Mouse (Mus musculus) left cerebral cortex, adult 2 months (tissue): ENCODE data around the gene Chst5. TPM values are rescaled to one million over a fixed set of nuclear protein-coding genes. Genes with fewer than 3 reads are reported as not detected.

Experiments
- DNase-seq, 2 experiments: peaks; one replicate each; pipeline ENCODE4 v3.0.0; 2021 to 2022; ENCODE audit warnings: low spot score in 2 of 2, mixed read lengths in 1 of 2; ENCODE audit errors: extremely low spot score in 1 of 2
- H3K27ac ChIP-seq: fragments of 200-600 bp; 2 replicates; pipeline ENCODE4 v1.8.1; 2022
- H3K4me3 ChIP-seq: fragments of 200-600 bp; 2 replicates; pipeline ENCODE4 v1.8.1; 2022
- CTCF ChIP-seq: fragments of 200-600 bp; IDR thresholded peaks from 2 replicates; pipeline ENCODE4 v1.8.1; 2022; ENCODE audit warnings: antibody characterized with exemption, mild to moderate bottlenecking, moderate library complexity
- intact Hi-C: fragments of 180-260 bp; cut with DNase I; formaldehyde crosslinking; loops from one replicate; pipeline ENCODE4 v1.15.1; 2025
- total RNA-seq, 2 experiments: library from RNA; stranded (reverse); gene quantifications; 2 replicates each; pipeline ENCODE4 v1.2.3; 2021

Gene Chst5
- total RNA-seq, 2 experiments from 2014 or later = 0.29 to 0.51 TPM

DNA sequence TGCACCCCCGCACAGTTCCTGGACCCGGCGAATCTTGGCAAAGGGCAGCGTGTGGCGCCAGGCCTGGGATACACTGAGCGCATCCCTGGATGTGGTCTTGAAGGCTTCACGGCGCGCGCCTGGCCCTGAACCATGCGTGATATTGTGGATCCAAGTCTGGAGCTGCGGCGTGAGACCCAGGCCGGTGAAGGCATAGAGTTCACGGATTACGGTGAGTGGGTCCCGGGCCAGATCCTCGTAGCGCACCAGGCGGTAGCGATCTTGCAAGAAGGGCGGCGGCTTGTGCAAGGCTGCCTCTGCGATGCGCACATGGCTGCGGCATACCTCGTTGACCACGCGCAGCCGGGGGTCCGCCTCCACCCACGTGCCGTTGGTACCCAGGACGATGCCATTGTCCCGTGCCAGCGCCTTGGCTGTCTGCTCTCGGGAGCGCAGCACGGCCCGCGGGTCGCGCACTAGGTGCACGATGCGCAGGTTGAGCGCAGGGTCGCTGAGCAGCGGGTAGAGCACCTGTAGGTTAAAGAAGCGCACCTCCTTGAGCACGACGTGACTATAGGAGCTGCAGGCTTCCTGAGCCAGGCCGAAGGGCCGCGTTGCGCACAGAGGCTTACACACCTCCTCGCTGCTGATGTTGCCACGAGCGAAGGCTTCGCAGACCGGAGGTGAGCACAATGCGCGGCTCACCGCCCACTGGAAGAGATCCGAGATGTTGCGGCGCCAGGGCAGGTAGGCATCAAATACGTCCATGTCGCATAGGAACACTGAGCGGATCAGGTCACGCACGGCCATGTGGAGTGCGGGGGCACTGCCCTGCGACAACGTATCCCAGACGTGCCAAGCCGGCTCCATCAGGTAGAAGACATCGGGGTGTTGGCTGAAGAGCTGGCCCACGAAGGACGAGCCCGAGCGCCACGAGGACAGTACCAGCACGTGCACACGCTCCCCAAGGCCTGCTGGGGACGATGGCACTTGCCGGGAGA lies 20.0 kb downstream of the Chst5 start:
- no peak overlapping the region for H3K27ac ChIP-seq
- TF ChIP-seq CTCF = no peak
- peak in 1 of 2 experiments; percentile 19 for DNase-seq
- intact Hi-C loops = no loop called here
- peak overlapping the region; percentile 37 for H3K4me3 ChIP-seq

DNA sequence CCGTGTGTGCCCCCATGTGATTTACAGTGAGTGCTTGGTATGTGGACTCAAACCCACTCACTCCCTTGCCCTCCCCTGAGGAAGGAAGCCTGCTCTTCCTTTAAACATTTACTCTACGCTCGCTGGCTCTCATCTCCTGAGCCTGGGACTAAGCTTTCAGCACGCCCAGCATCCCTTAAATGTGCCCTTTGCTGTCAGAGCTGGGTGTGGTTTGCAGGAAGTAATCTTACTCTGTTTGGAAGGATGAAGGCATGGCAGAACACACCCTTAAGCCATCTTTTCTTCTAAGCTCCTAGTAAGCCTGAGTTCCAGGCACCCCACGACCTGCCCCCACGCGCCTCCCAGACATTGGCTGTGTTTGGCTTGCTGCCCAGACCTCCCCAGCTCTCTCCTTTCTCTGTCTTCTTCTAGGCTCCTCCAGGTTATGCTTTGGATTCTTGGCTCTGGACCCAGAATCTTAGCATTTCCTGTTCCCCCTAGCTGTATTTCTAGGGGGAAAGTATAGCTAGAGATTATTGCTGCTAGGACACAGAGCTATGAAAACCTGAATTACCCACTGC lies 22.1 kb downstream of the Chst5 start:
- H3K4me3 ChIP-seq = no peak overlapping the region
- no peak overlapping the region for H3K27ac ChIP-seq
- peak in 1 of 2 experiments; percentile 20 for DNase-seq
- intact Hi-C loops = no loop called here
- no peak for TF ChIP-seq CTCF

DNA sequence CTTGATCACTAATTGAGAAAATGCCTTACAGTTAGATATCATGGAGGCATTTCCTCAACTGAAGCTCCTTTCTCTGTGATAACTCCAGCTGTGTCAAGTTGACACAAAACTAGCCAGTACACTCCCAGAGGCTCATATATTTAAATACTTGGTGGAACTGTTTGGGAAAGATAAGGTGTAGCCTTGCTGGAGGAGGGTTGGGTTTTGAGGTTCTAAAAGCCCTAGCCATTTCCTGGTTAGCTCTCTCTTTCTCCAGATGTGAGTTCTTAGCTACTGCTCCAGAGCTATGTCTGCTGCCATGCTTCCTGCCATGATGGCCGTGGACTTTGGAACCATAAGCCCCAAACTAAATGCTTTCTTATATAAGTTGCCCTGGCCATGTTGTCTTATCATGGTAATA lies 22.8 kb downstream of the Chst5 start:
- no peak overlapping the region for H3K27ac ChIP-seq
- TF ChIP-seq CTCF = no peak
- intact Hi-C loops = no loop called here
- no peak overlapping the region for H3K4me3 ChIP-seq
- no peak for DNase-seq

DNA sequence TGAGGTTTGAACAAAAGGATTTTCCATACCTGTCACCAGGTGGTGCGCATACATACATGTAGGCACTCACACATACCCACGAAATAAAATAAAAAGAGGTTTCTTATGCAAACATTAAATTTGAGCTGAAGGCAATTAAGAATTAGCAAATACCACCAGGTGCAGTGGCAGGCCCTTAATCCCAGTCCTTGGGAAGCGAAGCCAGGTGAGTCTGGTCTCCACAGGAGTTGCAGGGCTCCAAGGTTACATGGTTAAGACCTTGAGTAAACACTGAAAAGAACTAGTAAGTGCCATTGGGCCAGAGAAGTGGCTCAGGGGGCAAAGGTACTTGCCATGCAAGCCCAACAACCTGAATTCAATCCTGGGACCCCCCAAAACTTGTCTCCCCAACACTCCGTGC lies 26.6 kb downstream of the Chst5 start:
- TF ChIP-seq CTCF = no peak
- DNase-seq = no peak
- H3K27ac ChIP-seq = no peak overlapping the region
- intact Hi-C loops = no loop called here
- no peak overlapping the region for H3K4me3 ChIP-seq

DNA sequence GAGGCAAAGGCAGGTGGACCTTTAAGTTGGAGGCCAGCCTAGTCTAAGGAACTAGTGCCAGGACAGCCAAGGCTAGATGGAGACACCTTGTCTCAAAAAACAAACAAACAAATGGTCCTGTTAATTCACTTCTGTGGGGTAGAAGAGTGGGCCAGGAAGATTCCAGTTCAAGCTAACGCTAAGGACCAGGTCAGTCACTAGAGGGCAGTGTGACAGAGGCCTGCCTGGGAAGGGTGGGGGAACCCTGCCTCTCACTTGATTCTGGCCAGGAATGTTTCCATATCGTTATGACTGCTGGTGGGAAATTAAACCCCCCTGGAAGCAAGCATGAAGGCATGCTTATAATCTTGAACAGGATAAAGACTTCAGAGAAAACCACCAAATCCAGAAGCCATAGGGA lies 28.7 kb downstream of the Chst5 start:
- DNase-seq = peak in 1 of 2 experiments; percentile 26
- peak; percentile 71 for TF ChIP-seq CTCF
- H3K27ac ChIP-seq = no peak overlapping the region
- no peak overlapping the region for H3K4me3 ChIP-seq
- intact Hi-C loops = loop anchor here (1.0 kb wide), 1 partner anchor 109 kb away; no protein-coding TSS in a partner anchor

DNA sequence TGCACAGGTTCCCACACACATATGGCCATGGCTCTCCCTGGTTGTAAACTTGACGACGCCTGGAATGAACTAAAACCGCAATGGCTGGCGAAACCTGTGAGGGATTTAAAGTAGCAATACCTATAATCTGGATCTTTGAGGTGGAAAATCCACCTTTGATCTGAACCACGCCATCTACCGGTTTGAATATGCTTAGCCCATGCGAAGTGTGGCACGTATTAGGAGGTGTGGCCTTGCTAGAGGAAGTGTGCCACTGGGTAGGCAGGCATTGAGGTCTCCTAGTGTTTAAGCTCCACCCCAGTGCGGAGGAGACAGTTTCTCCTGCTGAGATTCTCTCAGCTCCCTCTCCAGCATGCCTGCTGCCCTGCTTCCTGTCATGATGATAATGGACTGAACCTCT lies 32.5 kb downstream of the Chst5 start:
- no peak overlapping the region for H3K27ac ChIP-seq
- no peak; the same call in none of the 2 replicates for TF ChIP-seq CTCF
- H3K4me3 ChIP-seq = no peak overlapping the region
- intact Hi-C loops = loop anchor here (2.0 kb wide), 1 partner anchor 23 kb away; the partner anchor contains the start of gene Cfdp1
- no peak for DNase-seq

DNA sequence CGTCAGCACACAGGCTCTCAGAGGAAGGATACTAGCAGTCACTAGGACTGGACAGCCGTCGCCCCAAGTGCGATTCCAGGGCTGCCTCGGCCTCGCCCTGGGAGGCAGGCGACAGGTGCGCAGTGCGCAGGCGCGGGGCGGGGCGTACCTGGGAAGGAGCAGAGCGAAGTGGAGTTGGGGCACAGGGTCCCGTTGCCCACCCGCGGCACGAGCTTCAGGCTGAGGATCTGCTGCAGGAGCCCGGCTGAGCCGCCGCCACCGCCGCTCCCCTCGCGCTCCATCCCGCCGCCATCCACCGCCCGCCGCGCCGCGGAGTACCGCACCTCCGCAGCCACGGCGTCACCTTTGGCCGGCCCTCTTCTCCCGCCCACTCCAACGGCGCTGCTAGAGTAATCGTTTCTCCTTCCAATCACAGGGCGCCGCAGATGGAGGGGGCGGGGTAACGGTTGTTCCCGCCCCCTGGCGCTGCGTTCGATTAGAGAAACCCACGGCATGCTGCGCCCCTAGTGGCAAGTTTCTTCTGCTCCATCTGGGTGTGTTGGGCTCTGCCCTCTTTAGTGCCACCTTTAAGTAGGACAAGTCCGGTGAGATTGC lies 33.8 kb downstream of the Chst5 start, which contains the start of gene Tmem170:
Gene Tmem170, minus strand, starts transcription at position 396 of the 594 bp plus-strand sequence.
- Histone ChIP-seq H3K4me3 (peak within 1 kb of the TSS; percentile 80), H3K27ac (peak within 1 kb of the TSS; percentile 90)
- intact Hi-C loops = loop anchor here (2.0 kb wide), 1 partner anchor 22 kb away; the partner anchor contains the start of gene Cfdp1
- peak; percentile 99 for TF ChIP-seq CTCF
- DNase-seq = peak; percentile 97 to 98

DNA sequence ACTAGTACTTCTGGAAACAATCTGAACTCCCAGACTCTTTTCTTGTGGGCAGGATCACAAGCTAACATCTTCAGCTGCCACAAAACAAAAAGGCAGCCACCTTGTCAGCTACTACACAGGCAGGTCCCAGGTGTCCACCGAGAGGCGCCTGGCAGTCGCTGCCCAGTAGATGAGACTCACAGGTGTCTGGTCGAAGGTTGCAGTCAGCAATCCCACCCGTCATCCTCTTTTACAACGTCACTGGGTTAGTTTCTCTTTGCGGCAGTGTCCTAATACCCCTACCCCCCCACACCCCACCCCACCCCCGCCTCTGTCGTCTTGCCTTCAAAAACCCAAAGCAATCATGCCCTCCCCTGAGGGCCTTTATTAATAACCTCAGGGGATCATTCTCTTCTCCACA lies 34.5 kb downstream of the Chst5 start:
- H3K4me3 ChIP-seq = peak overlapping the region; percentile 80
- no peak for TF ChIP-seq CTCF
- H3K27ac ChIP-seq = no peak overlapping the region; the same call in 1 of the 2 replicates
- DNase-seq = no peak
- intact Hi-C loops = loop anchor here (2.0 kb wide), 1 partner anchor 21 kb away; the partner anchor contains the start of gene Cfdp1

DNA sequence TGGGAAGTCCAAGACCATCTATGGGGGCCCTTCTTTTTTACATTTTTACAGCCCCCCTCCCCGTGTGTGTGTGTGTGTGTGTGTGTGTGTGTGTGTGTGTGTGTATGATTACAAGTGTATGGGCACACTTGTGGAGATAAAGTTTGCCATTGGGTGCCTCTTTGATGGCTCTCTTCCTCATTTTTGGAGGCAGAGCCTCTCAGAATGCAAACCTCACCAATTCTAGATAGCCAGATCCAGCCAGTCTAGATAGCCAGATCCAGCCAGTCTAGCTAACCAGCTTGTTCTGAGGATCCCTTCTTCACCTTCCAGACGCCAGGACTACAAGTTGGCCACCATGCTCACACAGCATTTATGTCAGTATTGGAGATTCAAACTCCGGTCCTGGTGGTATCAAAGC lies 39.0 kb downstream of the Chst5 start:
- H3K4me3 ChIP-seq = no peak overlapping the region
- intact Hi-C loops = no loop called here
- TF ChIP-seq CTCF = no peak
- no peak for DNase-seq
- no peak overlapping the region for H3K27ac ChIP-seq

DNA sequence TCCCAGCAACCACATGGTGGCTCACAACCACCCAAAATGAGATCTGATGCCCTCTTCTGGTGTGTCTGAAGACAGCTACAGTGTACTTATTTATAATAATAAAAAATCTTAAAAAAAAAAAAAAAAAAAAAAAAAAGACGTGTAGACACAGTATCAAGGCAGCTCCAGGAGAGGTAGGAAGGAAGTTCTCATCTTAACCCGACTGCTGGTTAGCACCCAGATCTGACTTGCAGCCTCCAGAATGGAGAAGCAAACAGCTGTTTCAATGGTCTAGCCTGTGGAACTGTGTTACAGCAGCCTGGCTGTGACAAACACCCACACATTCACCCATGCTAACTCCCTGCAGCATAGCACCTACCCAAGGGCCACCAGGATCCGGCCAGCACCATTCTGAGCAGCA lies 39.9 kb downstream of the Chst5 start:
- Histone ChIP-seq H3K4me3 (no peak overlapping the region), H3K27ac (no peak overlapping the region)
- intact Hi-C loops = no loop called here
- no peak for TF ChIP-seq CTCF
- DNase-seq = no peak

DNA sequence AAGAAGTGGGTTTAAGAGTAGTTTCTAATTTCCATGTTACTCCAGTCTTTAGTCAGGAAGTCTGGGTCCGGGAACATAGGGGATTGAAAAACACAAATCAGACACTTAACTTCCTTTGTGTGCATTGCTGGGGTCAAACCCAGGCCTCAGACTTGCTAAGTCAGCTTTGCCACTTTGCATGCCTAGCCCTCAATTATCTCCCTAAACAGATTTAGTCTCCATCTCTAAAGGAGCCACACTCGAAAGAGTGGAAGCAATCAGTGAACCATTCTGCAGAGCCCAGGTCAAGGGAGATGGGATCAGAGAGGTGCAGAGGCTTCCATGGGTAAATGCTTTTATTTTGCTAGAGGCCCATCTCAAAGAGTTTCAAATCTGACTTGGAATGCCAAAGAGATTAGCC lies 41.6 kb downstream of the Chst5 start:
- no peak overlapping the region for H3K27ac ChIP-seq
- intact Hi-C loops = no loop called here
- TF ChIP-seq CTCF = no peak
- no peak overlapping the region for H3K4me3 ChIP-seq
- DNase-seq = no peak

DNA sequence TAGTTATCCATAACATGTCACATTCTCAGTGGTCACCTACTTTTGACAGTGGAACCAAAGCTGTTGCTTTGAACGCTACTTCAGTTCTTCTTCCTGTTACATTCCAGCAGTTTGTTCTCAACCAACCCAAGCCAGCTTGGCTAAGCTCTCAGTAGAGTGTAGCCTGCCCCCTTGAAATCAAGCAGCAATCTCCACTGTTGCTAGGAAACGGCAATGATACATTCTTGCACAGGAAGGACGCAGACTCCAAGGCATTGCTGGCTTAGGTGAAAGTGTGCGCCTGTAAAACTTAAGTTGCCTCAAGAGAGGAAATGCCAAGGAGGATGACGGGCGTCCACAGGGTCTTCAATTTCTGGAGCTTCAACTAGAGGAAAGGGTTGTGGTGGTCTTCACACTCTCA lies 44.4 kb downstream of the Chst5 start:
- DNase-seq = no peak
- intact Hi-C loops = no loop called here
- no peak overlapping the region for H3K27ac ChIP-seq
- H3K4me3 ChIP-seq = no peak overlapping the region
- TF ChIP-seq CTCF = no peak
